Mouse (Mus musculus) myocyte (in vitro differentiated cells): ENCODE measurements at regions not wholly inside any gene's neighbourhood (a gene's known extent, or its start where the extent isn't known, plus 50 kb on each side); places are given as distances from the start of the nearest gene placed in this dataset.

ENCODE experiments used
- H3K27me3 ChIP-seq: one replicate; pipeline ENCODE4 v1.6.1; 2011; ENCODE audit not compliant: control insufficient read depth, insufficient read depth, insufficient read length
- H3K36me3 ChIP-seq: one replicate; pipeline ENCODE4 v1.6.1; 2011; ENCODE audit not compliant: control insufficient read depth, insufficient read depth
- H3K4me2 ChIP-seq: one replicate; pipeline ENCODE4 v1.6.1; 2011; ENCODE audit warnings: low read depth, control low read depth
- H3K4me3 ChIP-seq: one replicate; pipeline ENCODE4 v1.5.1; 2011; ENCODE audit warnings: mild to moderate bottlenecking, control low read depth, moderate library complexity
- H3K79me2 ChIP-seq: one replicate; pipeline ENCODE4 v1.6.1; 2011; ENCODE audit not compliant: control insufficient read depth, insufficient read depth
- H3ac ChIP-seq: one replicate; pipeline ENCODE4 v1.6.1; 2011; ENCODE audit not compliant: control insufficient read depth, insufficient read length
- CEBPB ChIP-seq: IDR thresholded peaks from 2 replicates; pipeline ENCODE4 v1.6.1; 2011; ENCODE audit warnings: mild to moderate bottlenecking, moderate library complexity; ENCODE audit not compliant: poor library complexity, insufficient read depth, severe bottlenecking
- E2F4 ChIP-seq: IDR thresholded peaks from one replicate; pipeline ENCODE4 v1.6.1; 2011; ENCODE audit warnings: mild to moderate bottlenecking, control low read depth, moderate library complexity; ENCODE audit not compliant: insufficient read depth
- MAX ChIP-seq: IDR thresholded peaks from one replicate; pipeline ENCODE4 v1.6.1; 2011; ENCODE audit warnings: low read depth, mild to moderate bottlenecking, control low read depth
- MYOD1 ChIP-seq, 3 experiments: IDR thresholded peaks; one replicate each; pipeline ENCODE4 v1.6.1; 2011; ENCODE audit warnings: control low read depth in 2 of 3, low read depth in 2 of 3, mild to moderate bottlenecking in 2 of 3, moderate library complexity in 1 of 3; ENCODE audit not compliant: insufficient read length in 2 of 3, control insufficient read depth in 1 of 3
- MYOG ChIP-seq, 3 experiments: IDR thresholded peaks; one replicate each; pipeline ENCODE4 v1.6.1; 2011; ENCODE audit warnings: control low read depth in 2 of 3, low read depth in 2 of 3, mild to moderate bottlenecking in 2 of 3; ENCODE audit not compliant: insufficient read length in 2 of 3, control insufficient read depth in 1 of 3, insufficient read depth in 1 of 3
- POLR2A ChIP-seq: IDR thresholded peaks from one replicate; pipeline ENCODE4 v1.6.1; 2011; ENCODE audit warnings: low read depth, mild to moderate bottlenecking, control low read depth, moderate library complexity; ENCODE audit not compliant: insufficient read length
- POLR2AphosphoS2 ChIP-seq: IDR thresholded peaks from one replicate; pipeline ENCODE4 v1.6.1; 2011; ENCODE audit warnings: low read depth, control low read depth; ENCODE audit not compliant: insufficient read length
- REST ChIP-seq: IDR thresholded peaks from one replicate; pipeline ENCODE4 v1.6.1; 2011; ENCODE audit warnings: mild to moderate bottlenecking, control low read depth, moderate library complexity; ENCODE audit not compliant: insufficient read depth, insufficient read length
- SRF ChIP-seq: IDR thresholded peaks from one replicate; pipeline ENCODE4 v1.6.1; 2011; ENCODE audit warnings: low read depth; ENCODE audit not compliant: control insufficient read depth, insufficient read length
- TCF12 ChIP-seq: IDR thresholded peaks from one replicate; pipeline ENCODE4 v1.6.1; 2011; ENCODE audit warnings: mild to moderate bottlenecking, control low read depth; ENCODE audit not compliant: poor library complexity, insufficient read depth, severe bottlenecking
- TCF3 ChIP-seq: IDR thresholded peaks from one replicate; pipeline ENCODE4 v1.6.1; 2011; ENCODE audit warnings: low read depth, control low read depth; ENCODE audit not compliant: insufficient read length
- USF1 ChIP-seq: IDR thresholded peaks from one replicate; pipeline ENCODE4 v1.6.1; 2011; ENCODE audit warnings: low read depth, mild to moderate bottlenecking, control low read depth, moderate library complexity

DNA sequence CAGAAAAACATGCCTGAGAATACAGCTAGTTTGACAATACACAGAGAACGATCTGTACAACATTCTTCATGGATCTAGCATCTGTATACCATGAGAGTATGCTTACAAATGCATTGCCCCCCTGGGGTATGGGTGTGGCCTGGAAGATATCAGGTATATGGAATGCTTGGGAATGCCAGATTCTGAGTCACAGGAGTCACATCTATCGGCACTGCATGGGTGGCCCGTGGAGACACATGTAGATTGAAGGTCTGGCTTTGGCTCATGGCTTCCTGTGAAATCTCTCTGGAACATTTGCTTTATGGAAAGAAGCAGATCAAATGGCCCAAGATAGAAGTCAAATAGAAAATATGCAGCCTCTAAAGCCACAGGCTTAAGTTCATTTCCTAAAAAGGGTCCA is 59.6 kb downstream of the Kcne4 start:
- Histone ChIP-seq H3ac (no peak overlapping the region), H3K36me3 (no peaks in the 10 kb centered on the region), H3K4me2 (no peak overlapping the region), H3K79me2 (no peaks in the 10 kb centered on the region), H3K4me3 (no peak overlapping the region), H3K27me3 (no peaks in the 10 kb centered on the region)
- TF ChIP-seq TCF12 (no peak), MYOD1 (IDR thresholded peaks at IDR 0.05; ENCODE audit: control insufficient read depth in 1 of 3, insufficient read length in 2 of 3, low read depth in 2 of 3) (no peak), POLR2AphosphoS2 (no peak), E2F4 (no peak), POLR2A (no peak), REST (no peak), CEBPB (no peak), USF1 (no peak), MAX (no peak), SRF (no peak), TCF3 (no peak), MYOG (IDR thresholded peaks at IDR 0.05; ENCODE audit: control insufficient read depth in 1 of 3, insufficient read depth in 1 of 3, insufficient read length in 2 of 3, low read depth in 2 of 3) (no peak)

DNA sequence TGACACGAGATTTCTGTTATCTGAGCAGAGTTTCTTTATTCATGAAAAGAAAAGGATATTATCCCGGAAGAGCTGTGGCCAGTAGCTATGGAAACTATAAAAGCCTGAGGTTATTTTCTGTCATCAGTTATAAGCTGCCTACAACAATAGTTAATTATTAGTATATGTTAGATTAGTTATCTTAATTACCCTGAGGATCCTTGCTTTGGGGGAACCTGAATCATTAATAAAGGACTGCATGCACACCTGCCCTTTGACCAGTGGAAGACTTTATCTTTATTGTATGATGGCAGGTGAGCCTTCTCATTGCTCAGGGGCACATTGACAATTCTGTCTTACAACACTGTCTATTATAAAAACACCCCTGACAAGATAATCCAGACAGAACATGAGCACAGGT is 62.7 kb downstream of the Kcne4 start:
- H3ac ChIP-seq = no peak overlapping the region
- TF ChIP-seq POLR2A (no peak), POLR2AphosphoS2 (no peak), CEBPB (no peak), MYOG (IDR thresholded peaks at IDR 0.05; ENCODE audit: control insufficient read depth in 1 of 3, insufficient read depth in 1 of 3, insufficient read length in 2 of 3, low read depth in 2 of 3) (no peak), E2F4 (no peak), USF1 (no peak), SRF (no peak), MAX (no peak), TCF3 (no peak)
- H3K4me2 ChIP-seq = no peak overlapping the region
- no peaks in the 10 kb centered on the region for H3K27me3 ChIP-seq
- H3K4me3 ChIP-seq = no peak overlapping the region
- H3K36me3 ChIP-seq = no peaks in the 10 kb centered on the region
- no peaks in the 10 kb centered on the region for H3K79me2 ChIP-seq

- no peak overlapping the region for H3ac ChIP-seq
- no peaks in the 10 kb centered on the region for H3K79me2 ChIP-seq
- H3K4me2 ChIP-seq = no peak overlapping the region
- no peaks in the 10 kb centered on the region for H3K27me3 ChIP-seq
- no peaks in the 10 kb centered on the region for H3K36me3 ChIP-seq
- TF ChIP-seq MAX (no peak), POLR2AphosphoS2 (no peak), TCF12 (no peak), E2F4 (no peak), MYOG (IDR thresholded peaks at IDR 0.05; ENCODE audit: control insufficient read depth in 1 of 3, insufficient read depth in 1 of 3, insufficient read length in 2 of 3, low read depth in 2 of 3) (no peak), CEBPB (no peak), MYOD1 (IDR thresholded peaks at IDR 0.05; ENCODE audit: control insufficient read depth in 1 of 3, insufficient read length in 2 of 3, low read depth in 2 of 3) (no peak)
- H3K4me3 ChIP-seq = no peak overlapping the region
Observed at GRCm38 (mm10) chr1:78882455-78882854, 65.9 kb downstream of the Kcne4 start.

DNA sequence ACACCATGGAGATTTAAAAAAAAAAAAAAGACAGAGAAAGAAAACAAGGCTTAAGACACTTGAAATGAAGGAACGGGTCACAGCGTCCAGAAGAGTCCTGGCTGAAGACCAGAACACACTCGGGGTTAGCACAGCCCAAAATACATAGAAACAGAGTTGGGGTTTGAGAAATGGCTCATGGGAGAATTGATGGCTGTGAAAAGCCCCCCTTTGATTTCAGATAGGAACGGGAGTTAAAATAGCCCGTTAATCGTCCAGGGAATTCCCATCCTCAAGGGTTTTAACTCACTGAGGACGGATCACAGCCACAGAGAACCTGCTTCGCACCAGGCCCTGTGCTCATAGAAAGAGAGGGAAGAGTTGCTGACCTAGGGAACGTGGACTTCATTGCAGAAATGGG is 72.7 kb downstream of the Kcne4 start:
- Histone ChIP-seq H3K4me2 (no peak overlapping the region), H3K36me3 (no peaks in the 10 kb centered on the region), H3ac (no peak overlapping the region), H3K4me3 (no peak overlapping the region), H3K27me3 (no peaks in the 10 kb centered on the region), H3K79me2 (no peaks in the 10 kb centered on the region)
- TF ChIP-seq USF1 (no peak), POLR2A (no peak), E2F4 (no peak), TCF3 (no peak), MYOD1 (IDR thresholded peaks at IDR 0.05; ENCODE audit: control insufficient read depth in 1 of 3, insufficient read length in 2 of 3, low read depth in 2 of 3) (no peak), MYOG (IDR thresholded peaks at IDR 0.05; ENCODE audit: control insufficient read depth in 1 of 3, insufficient read depth in 1 of 3, insufficient read length in 2 of 3, low read depth in 2 of 3) (no peak), MAX (no peak), TCF12 (no peak), POLR2AphosphoS2 (no peak), REST (no peak), CEBPB (no peak), SRF (no peak)

DNA sequence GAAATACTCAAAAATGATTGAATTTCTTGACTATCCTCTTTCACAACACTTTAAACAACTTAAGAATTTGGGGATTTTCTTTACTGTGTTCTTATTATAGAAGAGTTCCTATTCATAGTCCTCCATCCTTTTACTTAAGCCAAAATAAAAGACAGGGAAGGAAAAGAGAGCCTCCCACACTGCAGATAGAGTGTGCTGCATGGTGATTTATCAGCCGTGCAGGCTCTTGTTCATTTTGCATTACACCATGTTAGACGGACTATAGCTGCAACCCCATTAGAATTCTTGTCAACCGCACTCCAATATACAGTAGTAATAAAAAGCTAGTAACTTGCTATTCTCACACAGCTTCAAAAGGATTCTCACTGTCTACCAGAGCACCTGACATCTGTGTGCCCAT is 74.8 kb downstream of the Kcne4 start:
- Histone ChIP-seq H3K4me2 (no peak overlapping the region), H3ac (no peak overlapping the region), H3K4me3 (no peak overlapping the region), H3K36me3 (no peaks in the 10 kb centered on the region), H3K27me3 (no peaks in the 10 kb centered on the region), H3K79me2 (no peaks in the 10 kb centered on the region)
- TF ChIP-seq MYOG (IDR thresholded peaks at IDR 0.05; ENCODE audit: control insufficient read depth in 1 of 3, insufficient read depth in 1 of 3, insufficient read length in 2 of 3, low read depth in 2 of 3) = no peak
- no peak for TF ChIP-seq POLR2AphosphoS2
- no peak for TF ChIP-seq TCF12
- no peak for TF ChIP-seq POLR2A
- TF ChIP-seq MAX = no peak
- no peak for TF ChIP-seq MYOD1 (IDR thresholded peaks at IDR 0.05; ENCODE audit: control insufficient read depth in 1 of 3, insufficient read length in 2 of 3, low read depth in 2 of 3)
- TF ChIP-seq CEBPB = no peak
- TF ChIP-seq TCF3 = no peak
- TF ChIP-seq USF1 = no peak
- TF ChIP-seq E2F4 = no peak
- TF ChIP-seq SRF = no peak
- TF ChIP-seq REST = no peak
